Mouse (Mus musculus): ENCODE results near the gene Btbd3. TPM values are rescaled to one million over a fixed set of nuclear protein-coding genes. Genes with fewer than 3 reads are reported as not detected.

Btbd3 gene
- polyA plus RNA-seq, 1 experiment from 2014 or later = 13.8 TPM

DNA sequence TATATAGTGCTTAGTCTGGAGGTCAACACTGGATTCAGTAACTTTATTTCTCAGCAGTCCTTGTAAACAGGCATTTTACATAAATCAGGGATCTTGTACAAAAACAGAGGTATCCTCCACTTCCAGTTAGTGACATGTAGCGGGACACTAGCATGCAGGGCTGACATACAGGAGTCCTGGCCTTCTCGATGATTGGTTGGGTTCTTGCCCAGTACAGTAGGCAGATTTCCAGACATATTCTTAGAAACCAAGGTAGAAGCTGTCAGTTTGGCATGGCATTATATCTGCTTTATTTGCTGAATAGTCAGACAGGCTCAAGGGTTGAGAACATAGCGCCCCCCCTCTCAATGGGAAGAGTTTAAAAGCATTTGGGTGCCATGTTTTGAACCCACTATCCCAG lies 191.3 kb downstream of the Btbd3 start:
- Histone ChIP-seq H3K27ac (no peak overlapping the region), H3K4me3 (no peak overlapping the region), H3K4me1 (replicated peaks) (no peaks in the 10 kb centered on the region), H3K9me3 (no peaks in the 10 kb centered on the region), H3K27me3 (ENCODE audit: insufficient read depth, poor library complexity, severe bottlenecking) (no peaks in the 10 kb centered on the region), H3K36me3 (no peaks in the 10 kb centered on the region)
- no peak for DNase-seq (ENCODE audit: low spot score)
- 95% methylated on average over 3 of the region's 3 CpGs for WGBS

DNA sequence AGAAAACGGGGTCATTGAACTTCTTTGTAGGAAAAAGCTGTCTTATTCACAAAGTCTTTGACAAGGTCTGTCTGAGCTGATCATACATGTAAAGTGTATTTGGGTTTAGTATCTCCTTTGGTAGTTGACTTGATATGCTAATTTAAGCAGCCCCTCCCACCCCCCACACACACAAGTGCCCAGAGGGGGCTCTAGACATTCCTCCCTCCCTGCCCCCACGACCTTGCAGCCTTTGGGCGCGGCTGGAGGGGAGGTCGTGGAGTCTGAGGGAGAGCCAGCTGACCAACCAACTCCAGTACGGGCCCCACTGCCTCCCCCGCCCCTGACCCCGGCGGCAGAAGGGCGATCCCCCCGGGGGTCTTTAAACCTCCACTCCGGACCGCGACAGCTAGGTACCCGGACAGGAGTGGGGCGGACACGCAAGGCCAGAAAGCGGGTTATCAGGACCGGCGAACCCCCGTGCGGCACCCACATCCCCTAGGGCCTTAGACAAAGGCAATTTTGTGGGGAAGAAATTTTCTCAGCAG lies 211.7 kb downstream of the Btbd3 start:
- H3K9me3 ChIP-seq = no peaks in the 10 kb centered on the region
- H3K27ac ChIP-seq = no peak overlapping the region
- H3K27me3 ChIP-seq (ENCODE audit: insufficient read depth, poor library complexity, severe bottlenecking) = no peaks in the 10 kb centered on the region
- DNase-seq (ENCODE audit: low spot score) = no peak
- WGBS = 77% methylated on average over 22 of the region's 22 CpGs
- H3K36me3 ChIP-seq = no peaks in the 10 kb centered on the region
- H3K4me3 ChIP-seq = no peak overlapping the region
- H3K4me1 ChIP-seq (replicated peaks) = 0 out of 2 replicates have a peak, but pooled peaks cover 3% of the 10 kb centered on the region

DNA sequence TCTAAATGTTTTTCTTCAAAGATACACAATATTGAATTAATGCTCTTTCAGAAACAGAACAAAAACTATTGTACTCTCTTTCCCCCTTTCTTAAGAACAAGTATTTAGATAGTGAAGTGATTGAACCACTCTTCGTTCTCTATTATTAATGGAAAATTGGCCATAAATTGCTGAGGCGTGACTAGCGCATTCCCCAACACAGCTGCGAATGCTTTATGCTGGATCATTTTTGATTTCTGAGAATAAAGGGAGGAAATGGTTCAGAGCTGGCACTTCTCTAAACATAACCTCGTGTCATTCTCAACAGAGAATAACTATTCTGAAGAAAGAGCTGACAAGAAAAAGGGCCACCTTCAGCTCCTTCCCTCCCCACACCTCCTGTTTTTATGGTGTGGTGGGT lies 217.0 kb downstream of the Btbd3 start:
- DNase-seq (ENCODE audit: low spot score) = no peak
- Histone ChIP-seq H3K27me3 (ENCODE audit: insufficient read depth, poor library complexity, severe bottlenecking) (no peaks in the 10 kb centered on the region), H3K4me3 (no peak overlapping the region), H3K9me3 (no peaks in the 10 kb centered on the region), H3K27ac (no peak overlapping the region), H3K4me1 (replicated peaks) (no peaks in the 10 kb centered on the region), H3K36me3 (no peaks in the 10 kb centered on the region)
- 85% methylated on average over 5 of the region's 5 CpGs for WGBS

DNA sequence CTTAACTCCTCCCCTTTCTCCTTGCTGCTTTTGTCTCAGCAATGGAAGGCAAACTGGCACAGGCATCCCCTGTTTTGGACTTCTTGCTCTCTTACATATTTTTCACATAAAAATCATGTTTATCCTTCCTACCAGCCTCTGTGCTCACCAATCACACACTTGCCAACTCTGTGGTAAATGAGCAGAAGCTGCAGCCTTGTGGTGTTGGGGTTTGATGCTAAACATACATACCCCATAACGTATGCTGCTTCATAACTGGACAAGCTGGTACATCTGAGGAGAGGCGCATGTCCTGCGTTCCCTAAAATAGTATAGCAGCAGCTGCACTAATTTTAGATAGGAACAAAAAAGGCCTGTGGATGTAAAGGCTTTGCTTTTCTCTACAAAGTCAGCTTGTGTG lies 220.1 kb downstream of the Btbd3 start:
- no peaks in the 10 kb centered on the region for H3K27me3 ChIP-seq (ENCODE audit: insufficient read depth, poor library complexity, severe bottlenecking)
- H3K4me1 ChIP-seq (replicated peaks) = no peaks in the 10 kb centered on the region
- 91% methylated on average over 3 of the region's 3 CpGs for WGBS
- no peak overlapping the region for H3K27ac ChIP-seq
- H3K4me3 ChIP-seq = no peak overlapping the region
- H3K9me3 ChIP-seq = no peaks in the 10 kb centered on the region
- no peak for DNase-seq (ENCODE audit: low spot score)
- H3K36me3 ChIP-seq = no peaks in the 10 kb centered on the region

DNA sequence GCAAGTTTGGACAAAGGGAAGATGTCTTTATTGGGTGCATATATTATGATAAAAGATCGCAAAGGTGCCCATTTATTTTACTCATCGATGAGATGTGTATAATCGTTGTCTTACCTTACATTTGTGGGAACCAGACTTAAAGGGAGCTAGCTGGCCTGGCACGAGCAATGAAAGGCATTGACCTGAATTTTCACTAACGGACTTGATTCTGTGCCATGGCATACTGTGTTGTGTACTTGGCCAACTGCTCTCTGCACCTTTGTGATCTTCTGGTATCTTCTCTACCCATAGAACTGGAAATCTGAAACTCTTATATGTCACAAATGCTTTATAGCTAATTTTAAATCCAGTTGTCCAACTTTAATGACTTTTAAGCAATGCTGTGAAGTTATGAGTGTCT lies 220.9 kb downstream of the Btbd3 start:
- H3K27ac ChIP-seq = no peak overlapping the region
- no peak for DNase-seq (ENCODE audit: low spot score)
- H3K9me3 ChIP-seq = no peaks in the 10 kb centered on the region
- H3K4me1 ChIP-seq (replicated peaks) = no peaks in the 10 kb centered on the region
- WGBS = 94% methylated on average over 5 of the region's 5 CpGs
- no peaks in the 10 kb centered on the region for H3K27me3 ChIP-seq (ENCODE audit: insufficient read depth, poor library complexity, severe bottlenecking)
- H3K4me3 ChIP-seq = no peak overlapping the region
- no peaks in the 10 kb centered on the region for H3K36me3 ChIP-seq

DNA sequence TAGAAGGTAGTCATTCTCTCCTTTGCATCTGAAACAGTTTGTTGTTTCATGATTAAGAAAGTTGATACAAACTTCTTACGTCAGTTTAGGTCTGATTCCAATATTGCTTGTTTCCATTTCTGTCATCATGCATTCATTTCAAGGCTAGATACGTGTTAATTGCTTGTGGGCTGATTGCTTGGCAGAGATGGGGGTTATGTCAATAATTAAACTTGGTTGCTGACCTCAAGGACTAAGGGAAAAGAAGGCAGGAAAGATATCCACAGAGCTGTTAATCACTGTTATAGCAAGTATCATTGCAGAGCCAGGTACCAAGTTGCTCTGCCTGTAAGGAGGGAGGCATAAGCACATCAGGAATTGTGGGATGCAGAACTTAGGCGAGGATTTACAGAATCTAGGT lies 226.2 kb downstream of the Btbd3 start:
- H3K27ac ChIP-seq = no peak overlapping the region
- H3K9me3 ChIP-seq = no peaks in the 10 kb centered on the region

DNA sequence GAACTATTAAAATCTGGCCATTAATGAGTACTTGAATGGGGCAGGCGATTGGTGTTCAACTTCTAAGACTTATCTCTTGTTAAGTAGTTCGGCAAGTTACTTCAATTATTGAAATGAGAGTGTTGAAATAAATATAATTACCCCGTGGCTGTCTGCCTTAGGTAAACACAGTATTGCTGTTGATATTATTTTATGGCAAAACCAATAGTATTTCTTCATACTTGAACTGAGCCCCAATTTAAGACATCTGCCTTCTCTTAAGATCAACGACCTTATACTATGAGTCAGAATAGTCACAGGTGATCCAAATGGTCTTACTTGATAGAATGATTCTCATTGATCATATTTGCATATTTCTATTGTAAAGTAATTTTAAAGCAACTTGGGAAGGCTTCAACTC lies 228.5 kb downstream of the Btbd3 start:
- Histone ChIP-seq H3K27ac (no peak overlapping the region), H3K9me3 (no peaks in the 10 kb centered on the region), H3K4me1 (replicated peaks) (no peaks in the 10 kb centered on the region), H3K36me3 (no peaks in the 10 kb centered on the region), H3K27me3 (ENCODE audit: insufficient read depth, poor library complexity, severe bottlenecking) (no peaks in the 10 kb centered on the region), H3K4me3 (no peak overlapping the region)
- 84% methylated on average over 4 of the region's 4 CpGs for WGBS
- no peak for DNase-seq (ENCODE audit: low spot score)

More for the DNA sequence above, 226.2 kb downstream of the Btbd3 start:
- Histone ChIP-seq H3K27me3 (ENCODE audit: insufficient read depth, poor library complexity, severe bottlenecking) (no peaks in the 10 kb centered on the region), H3K4me1 (replicated peaks) (no peaks in the 10 kb centered on the region), H3K4me3 (no peak overlapping the region), H3K36me3 (no peaks in the 10 kb centered on the region)
- DNase-seq (ENCODE audit: low spot score) = no peak
- 83% methylated on average over 3 of the region's 3 CpGs for WGBS

DNA sequence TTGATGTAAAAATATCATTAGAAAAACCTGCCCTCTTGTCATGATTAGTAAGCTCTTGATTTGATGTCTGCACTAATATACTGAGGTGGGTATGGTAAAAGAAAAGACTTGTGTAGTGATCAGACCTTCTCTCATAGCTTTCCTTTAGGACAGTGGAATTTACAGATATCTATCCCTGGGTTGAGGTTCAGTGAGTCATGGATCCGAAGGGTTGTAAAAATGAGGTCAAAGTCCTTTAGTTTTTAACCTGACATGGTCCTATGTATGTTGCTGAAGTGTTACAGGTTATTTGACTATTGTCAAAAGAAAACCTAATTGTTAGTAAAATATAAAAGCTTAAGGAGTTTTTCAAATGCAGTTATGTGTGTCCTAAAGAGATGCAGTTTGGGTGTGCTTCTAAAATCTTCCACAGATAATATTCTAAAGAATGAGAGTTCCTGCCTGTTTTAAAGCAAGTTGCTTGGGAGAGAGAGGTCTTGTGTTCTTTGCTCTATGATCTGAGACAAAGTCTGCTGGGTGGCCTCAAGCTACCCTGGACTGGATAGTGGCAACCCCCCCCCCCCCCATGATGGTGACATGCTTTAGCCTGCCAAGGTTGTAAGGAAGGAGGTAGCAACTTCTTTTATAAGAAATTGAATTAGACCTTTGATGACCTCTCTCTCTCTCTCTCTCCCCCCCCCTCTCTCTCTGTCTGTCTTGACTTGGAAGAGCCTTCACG lies 234.5 kb downstream of the Btbd3 start:
- no peaks in the 10 kb centered on the region for H3K27me3 ChIP-seq (ENCODE audit: insufficient read depth, poor library complexity, severe bottlenecking)
- H3K4me1 ChIP-seq (replicated peaks) = no peaks in the 10 kb centered on the region
- DNase-seq (ENCODE audit: low spot score) = no peak
- H3K4me3 ChIP-seq = no peak overlapping the region
- 92% methylated on average over 2 of the region's 2 CpGs for WGBS
- H3K36me3 ChIP-seq = no peaks in the 10 kb centered on the region
- H3K9me3 ChIP-seq = no peaks in the 10 kb centered on the region
- no peak overlapping the region for H3K27ac ChIP-seq

DNA sequence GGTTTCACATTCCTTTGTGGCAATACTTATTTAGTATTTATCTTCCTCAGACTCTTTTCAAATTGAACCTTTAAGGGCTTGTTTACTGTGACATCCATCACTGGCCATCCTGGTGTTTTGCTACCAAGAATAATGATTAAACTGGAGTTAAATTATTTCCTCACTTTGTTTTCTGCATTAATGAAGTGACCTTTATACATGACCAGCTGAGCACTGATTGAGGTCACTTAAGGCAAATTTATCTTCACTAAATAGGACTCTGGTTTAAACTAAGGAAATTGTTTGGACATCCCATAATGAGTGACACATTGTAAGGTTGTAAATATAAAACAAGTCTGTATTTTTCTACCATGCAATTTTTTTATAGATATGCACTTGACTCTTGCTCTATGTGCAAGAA lies 235.8 kb downstream of the Btbd3 start:
- H3K4me3 ChIP-seq = no peak overlapping the region
- DNase-seq (ENCODE audit: low spot score) = no peak
- no peaks in the 10 kb centered on the region for H3K4me1 ChIP-seq (replicated peaks)
- H3K9me3 ChIP-seq = no peaks in the 10 kb centered on the region
- no peaks in the 10 kb centered on the region for H3K27me3 ChIP-seq (ENCODE audit: insufficient read depth, poor library complexity, severe bottlenecking)
- no peaks in the 10 kb centered on the region for H3K36me3 ChIP-seq
- no peak overlapping the region for H3K27ac ChIP-seq

DNA sequence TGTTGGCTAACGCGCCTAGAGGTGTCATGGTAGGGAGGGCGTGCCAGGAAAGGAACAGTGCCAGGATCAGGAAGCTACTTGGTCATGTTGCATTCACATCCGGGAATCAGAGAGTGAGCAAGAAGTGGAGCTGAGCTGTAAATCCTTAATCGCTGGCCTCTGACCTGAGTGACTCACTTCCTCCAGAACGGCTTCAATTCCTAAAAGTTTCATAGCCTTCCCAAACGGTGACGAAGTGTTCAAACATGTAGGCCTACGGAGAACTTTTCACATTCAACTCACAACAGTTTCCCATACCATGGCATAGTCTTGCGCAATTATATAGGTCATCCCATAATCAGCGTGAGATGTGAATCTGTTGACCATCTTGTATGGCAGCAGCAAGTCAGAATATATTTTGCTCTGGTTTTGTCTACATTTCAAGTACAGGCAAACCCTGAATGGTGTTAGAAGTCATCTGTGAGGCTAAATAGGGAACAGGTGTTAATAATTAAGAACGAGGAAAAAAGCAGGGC lies 247.6 kb downstream of the Btbd3 start:
- no peak for DNase-seq (ENCODE audit: low spot score)
- Histone ChIP-seq H3K9me3 (no peaks in the 10 kb centered on the region), H3K4me3 (no peak overlapping the region), H3K27ac (no peak overlapping the region), H3K4me1 (replicated peaks) (no peaks in the 10 kb centered on the region), H3K36me3 (no peaks in the 10 kb centered on the region), H3K27me3 (ENCODE audit: insufficient read depth, poor library complexity, severe bottlenecking) (no peaks in the 10 kb centered on the region)
- 83% methylated on average over 12 of the region's 12 CpGs for WGBS

DNA sequence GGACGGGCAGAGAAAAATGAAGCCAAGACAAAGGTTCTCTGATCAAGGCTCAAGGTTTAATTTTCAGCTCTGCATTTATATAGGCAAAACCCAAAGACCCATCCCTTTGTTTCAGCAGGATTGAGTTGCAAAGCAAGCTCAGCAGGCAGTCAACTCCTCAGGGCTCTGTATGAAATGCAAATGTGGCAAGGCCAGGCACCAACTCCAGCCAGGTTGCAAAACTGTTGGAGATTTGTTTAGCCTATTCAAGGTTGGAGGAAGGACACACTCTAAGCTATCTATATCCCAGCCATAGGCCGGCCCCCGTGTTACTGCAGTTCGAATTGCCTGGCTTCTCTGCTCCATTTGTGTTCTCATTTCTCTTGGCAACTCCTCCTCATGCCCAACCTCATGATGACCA lies 259.2 kb downstream of the Btbd3 start:
- Histone ChIP-seq H3K4me1 (replicated peaks) (no peaks in the 10 kb centered on the region), H3K27ac (no peak overlapping the region), H3K27me3 (ENCODE audit: insufficient read depth, poor library complexity, severe bottlenecking) (no peaks in the 10 kb centered on the region), H3K4me3 (no peak overlapping the region), H3K36me3 (no peaks in the 10 kb centered on the region), H3K9me3 (no peaks in the 10 kb centered on the region)
- WGBS = 30% methylated on average over 4 of the region's 4 CpGs
- DNase-seq (ENCODE audit: low spot score) = no peak

DNA sequence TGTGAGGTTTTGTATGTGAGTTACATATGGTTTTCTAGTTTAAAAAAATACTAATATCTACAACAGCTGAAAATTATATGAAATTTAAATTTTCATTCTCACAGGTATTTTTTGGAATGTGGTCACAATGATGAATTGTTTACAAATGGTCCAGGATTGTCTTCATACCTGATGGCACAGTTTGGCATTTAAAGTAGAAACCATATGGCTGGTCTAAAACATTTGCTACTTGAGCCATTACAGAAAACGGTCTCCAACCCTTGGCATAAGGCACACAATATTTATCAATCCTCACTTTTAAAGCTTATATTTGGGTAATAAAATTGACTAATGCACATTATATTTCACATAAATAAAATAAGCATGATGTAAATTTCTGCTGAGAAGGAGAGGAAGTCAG lies 272.1 kb downstream of the Btbd3 start:
- H3K36me3 ChIP-seq = no peaks in the 10 kb centered on the region
- no peak for DNase-seq (ENCODE audit: low spot score)

DNA sequence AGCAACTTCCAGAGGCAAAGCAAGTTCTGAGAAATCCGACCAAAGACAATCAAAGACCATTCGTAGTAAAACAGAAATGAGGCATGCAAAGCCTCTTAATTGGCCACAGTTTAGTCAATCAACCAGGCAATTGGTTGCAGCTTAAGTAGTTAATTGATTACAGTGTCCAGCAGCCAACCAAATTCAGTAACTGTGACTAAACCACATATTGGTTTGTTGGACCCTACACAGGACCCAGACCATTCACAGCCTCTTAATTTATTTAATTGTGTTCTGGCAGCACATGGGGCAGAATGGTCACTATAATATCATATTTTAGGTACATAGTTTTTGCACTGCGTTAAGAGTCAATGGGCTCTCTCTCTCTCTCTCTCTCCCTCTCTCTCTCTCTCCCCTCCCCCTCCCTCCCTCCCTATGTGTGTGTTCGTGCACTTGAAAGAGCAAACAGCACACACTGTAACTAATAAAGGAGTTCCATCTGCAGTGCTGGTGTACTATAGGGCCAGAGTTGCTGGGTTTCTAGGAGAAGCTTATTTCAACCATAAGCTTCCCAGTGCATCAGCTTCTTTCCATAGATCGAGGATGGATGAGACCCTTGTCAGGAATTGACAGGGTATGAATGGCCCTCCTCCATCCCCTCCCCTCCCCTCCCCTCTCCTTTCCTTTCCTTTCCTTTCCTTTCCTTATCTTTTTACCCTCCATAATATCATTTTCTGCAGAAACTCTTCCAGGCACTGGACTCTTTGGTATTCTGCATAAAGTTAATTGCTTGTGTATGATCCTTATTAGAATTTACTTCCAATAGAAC lies 275.0 kb downstream of the Btbd3 start:
- Histone ChIP-seq H3K27me3 (ENCODE audit: insufficient read depth, poor library complexity, severe bottlenecking) (no peaks in the 10 kb centered on the region), H3K27ac (no peak overlapping the region), H3K4me1 (replicated peaks) (peaks cover 7% of the 10 kb centered on the region; the same call in 1 of the 2 replicates), H3K4me3 (no peak overlapping the region), H3K9me3 (no peaks in the 10 kb centered on the region), H3K36me3 (no peaks in the 10 kb centered on the region)
- DNase-seq (ENCODE audit: low spot score) = no peak
- WGBS = 69% methylated on average over 5 of the region's 5 CpGs

More for the DNA sequence above, 272.1 kb downstream of the Btbd3 start:
- H3K27ac ChIP-seq = no peak overlapping the region
- 95% methylated on average over 1 of the region's 1 CpGs for WGBS
- no peaks in the 10 kb centered on the region for H3K9me3 ChIP-seq
- H3K4me1 ChIP-seq (replicated peaks) = peaks cover 7% of the 10 kb centered on the region; the same call in 1 of the 2 replicates
- H3K4me3 ChIP-seq = no peak overlapping the region
- H3K27me3 ChIP-seq (ENCODE audit: insufficient read depth, poor library complexity, severe bottlenecking) = no peaks in the 10 kb centered on the region

Data from hindbrain, embryonic 10.5 days (tissue).